Mouse (Mus musculus) urinary bladder, postnatal 25 days (tissue): ENCODE measurements around the gene Ercc6.

Source experiments
- DNase-seq: peaks from one replicate; pipeline ENCODE4 v3.0.0; 2022; ENCODE audit warnings: low spot score

Ercc6 gene

DNA sequence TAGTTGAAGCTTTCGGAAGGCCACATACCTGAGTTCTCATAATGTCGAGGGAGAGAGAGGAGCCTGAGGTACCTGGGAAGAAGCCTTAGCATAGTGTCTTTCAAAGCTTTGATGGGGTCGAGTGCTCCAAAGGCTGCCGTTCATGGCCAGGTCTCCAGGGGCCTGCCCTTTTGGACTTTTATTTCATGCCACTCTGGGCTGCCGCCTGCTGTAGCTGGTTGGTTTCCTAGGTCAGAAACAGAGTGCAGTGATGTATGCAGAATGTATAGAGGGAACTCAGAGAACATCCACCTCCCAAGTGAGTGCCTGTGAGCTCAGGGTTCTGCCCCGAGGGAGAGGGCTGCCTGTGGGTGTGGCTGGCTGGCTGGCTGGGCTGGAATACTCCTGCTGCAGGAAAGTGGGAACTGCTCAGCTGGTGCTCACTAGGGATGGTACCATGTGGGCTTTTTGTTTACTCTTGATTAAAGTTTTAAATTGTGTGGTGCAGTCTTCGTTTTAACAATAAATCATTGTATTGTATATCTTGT, 7.1 kb downstream of the Ercc6 start:
- DNase-seq = no peak

DNA sequence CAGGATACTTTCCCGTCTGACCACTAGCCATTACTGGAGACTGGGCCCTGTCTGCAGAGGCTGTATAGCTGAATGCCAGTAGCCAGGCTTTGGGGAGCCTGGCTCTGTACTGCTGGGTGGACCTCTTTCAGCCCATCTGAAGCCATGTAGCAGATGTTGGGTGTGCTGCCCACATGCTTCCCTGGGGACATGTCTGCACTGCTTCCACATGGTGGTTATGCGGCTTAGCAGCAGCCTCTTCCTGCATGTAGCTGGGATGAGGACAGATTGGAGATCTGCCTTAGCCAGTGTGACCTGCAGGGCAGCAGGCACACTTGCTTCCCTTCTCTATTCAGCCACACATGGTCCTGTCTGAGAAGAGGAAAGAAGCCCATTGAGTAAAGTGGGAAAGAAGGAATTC, 9.0 kb downstream of the Ercc6 start:
- DNase-seq = no peak

DNA sequence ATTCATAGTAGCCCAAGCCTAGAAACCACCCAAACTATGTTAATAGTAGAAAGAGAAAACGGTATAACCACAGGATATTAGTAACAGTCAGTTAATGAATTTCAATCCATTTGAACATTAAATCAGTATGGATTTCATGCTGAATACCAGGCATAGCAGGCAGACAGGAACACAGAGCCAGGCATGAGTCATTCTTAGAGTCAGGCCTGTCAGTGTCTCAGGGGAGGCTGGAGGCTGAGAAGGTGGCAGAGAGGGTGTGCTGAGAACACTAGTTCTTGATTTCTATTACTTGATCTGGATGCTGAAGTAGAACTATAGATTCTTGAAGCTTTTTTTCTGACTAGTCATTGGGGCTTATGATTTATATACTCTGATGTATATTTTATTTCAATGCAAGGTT, 10.8 kb downstream of the Ercc6 start:
- no peak for DNase-seq

DNA sequence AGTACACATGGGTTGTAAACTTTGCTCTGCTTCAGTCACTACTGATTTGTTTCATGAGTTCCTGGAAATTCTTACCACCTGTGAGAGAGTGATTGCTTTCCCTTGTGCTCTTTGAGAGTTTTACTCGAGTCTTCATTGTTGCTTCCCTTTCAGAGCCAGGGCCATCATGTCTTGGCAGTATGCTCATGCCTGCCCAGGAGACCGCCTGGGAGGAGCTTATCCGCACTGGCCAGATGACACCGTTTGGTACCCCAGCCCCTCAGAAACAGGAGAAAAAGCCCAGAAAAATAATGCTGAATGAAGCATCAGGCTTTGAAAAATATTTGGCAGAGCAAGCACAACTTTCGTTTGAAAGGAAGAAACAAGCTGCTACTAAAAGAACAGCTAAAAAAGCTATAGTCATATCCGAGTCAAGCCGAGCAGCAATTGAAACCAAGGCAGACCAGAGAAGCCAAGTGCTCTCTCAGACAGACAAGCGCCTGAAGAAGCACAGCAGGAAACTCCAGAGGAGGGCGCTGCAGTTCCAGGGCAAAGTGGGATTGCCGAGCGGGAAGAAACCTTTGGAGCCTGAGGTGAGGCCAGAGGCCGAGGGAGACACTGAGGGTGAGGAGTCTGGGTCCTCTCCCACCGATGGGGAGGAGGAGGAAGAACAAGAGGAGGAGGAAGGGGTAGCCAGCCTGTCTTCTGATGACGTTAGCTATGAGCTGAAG, 12.8 kb downstream of the Ercc6 start:
- DNase-seq = no peak

DNA sequence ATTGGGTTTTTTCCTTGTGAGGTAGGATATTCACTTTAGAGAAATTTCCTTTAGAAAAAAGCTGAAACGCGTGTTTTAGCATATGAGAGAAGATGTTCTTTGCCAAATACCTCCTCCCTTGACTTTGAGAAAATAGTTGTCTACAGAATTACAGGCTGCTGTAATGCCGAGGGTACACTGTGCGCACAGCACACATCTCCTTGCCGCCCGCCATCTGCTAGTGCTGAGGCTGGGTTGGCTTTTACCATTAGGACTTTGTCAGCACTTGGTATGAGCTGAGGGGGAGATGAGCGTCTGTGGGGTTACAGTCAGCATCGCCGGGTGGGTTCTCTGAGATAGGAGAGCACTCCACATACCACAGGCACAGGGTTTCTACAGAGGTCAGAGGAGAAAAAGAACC, 13.9 kb downstream of the Ercc6 start:
- DNase-seq = no peak

DNA sequence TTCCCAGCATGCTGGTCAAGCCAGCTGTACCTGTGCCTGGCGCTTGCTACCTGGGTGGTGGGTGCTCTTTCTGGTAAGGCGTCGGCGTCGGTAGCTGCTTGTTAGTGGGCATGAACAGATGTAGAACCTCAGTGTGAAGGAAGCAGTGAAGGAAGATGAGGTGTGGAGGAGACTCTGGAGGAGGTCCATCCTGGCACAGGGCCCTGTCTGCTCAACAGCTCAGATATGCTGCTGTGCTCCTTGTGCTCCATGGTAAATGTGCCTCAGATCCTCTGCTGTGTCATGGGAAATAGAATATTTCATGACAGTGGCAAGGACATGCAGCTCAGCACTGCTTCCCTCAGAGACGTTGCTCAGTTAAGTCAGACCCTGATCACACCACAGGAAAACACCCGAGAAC, 15.7 kb downstream of the Ercc6 start:
- no peak for DNase-seq

DNA sequence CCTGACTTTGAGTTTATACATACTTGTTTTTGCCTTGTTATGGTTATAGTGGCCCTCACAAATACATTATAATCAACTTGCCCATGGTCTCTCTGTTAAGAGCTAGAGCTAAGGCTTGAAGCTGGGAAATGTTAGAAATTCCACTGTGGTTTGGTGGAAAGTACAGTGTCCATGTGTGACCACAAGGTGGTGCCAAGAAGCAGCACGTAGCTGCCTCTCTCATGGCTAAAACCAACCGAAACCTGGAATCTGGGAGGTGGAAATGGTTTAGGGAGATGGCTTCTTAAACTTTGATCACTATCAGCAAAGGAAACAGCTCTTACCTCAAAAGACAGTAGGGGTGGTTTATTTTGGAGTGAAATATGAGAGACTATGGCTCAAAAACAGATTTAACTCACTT, 17.6 kb downstream of the Ercc6 start:
- DNase-seq = no peak

DNA sequence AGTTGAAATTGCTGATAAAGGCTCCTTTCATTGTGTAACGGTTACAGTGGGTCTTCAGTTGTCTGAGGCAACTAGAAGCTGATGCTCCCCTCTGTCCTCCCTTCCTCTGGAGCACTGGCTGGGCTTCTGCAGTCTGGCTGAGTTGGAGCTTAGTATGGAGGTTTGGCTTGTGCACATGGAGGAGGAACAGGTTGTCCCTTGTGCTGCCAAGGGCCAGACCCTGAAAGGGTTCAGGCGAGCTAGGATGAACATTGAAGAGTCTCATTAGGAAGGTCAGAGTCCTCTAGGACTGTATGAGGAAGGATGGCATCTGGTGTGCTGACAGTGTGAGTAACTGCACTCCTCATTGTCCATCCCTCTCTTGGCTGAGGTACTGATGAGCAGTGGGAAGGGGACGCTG, 18.1 kb downstream of the Ercc6 start:
- DNase-seq = no peak

DNA sequence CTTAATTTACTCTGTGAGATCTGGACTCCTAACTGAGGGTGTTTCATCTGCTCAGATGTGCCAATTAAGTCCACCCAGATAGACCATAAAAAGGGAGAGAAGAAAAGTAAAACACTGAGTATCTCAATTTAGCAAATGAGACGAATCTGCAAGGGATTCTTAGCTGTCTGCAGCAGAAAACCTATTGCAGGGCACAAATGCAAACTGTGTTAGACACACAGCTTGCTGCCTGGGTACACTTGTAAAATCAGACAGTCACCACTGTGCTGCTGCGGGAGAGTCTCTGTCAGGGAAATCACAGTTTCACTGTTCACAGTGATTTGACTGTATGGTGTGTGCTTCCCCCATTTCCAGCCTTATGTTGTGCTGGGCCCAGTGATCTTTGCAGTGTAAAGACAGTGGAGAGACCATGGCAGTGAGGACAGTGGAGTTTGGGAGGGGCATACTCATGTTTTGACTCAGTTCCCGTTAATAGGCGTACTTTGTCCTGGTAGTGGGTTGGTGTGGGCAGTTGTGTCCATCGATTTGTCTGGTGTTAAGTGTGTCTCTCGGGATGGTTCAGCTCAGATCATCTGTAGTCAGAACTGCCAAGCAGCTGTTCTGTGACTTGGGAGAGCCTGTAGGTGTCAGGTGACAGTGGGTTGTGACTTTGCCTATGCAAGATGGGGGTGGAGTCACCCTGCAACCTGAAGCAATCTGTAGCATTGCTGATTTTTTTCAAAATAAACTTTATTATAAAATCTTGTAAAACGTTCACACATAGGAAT, 19.2 kb downstream of the Ercc6 start:
- no peak for DNase-seq

DNA sequence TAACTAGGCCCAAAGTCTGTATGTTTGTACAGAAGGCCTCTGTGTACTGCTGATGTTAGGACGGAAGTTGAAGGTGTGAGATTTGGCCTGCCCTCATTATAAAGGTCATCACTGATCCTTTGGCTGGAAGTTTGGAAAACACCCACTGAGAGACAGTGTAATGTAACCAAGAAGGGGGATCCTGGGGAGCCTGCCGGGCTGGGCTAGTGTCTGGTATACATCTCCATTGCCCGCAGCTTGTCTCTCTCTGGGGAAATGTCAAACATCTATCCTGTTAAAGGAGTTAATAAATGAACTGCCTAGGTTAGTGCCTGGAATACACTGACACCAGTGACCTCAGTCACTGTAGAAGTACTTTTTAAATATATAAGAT, 19.8 kb downstream of the Ercc6 start:
- DNase-seq = no peak

DNA sequence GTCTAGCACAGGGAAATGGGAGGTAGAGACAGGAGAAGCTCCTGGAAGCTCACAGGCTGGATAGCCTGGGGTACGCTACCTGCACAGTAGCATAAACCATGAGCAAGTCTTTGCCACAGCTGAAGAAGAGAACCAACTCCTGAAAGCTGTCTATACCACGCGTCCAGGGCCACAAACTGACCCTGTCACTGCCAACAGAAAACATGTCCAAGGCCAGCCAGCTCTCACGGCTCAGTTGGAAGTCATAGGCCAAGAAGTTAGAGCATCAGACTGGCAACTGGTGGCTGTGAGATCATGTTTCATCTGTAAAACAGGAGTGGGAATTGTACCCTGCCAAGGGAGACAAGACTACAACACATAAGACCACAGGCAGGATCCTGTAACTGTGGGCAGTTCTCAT, 20.3 kb downstream of the Ercc6 start:
- DNase-seq = no peak

DNA sequence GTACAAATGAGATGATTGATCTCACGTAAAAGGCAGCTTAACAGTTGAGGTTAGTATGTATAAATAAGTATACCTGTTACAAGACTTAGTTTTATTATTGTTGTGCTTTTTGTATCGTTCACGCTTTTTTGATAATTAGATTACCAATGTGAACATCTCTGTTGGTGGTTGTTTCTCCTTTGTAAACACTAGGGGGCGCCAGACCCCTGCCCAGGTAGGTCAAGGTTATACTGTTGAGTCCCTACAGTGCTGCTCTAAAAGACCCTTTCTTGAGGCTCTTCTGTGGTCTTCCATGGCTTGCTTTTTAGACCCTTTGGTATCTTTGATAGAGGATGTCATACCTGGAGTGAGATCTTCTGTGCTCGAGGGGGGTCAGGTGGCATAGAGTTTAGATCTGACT, 20.8 kb downstream of the Ercc6 start:
- DNase-seq = no peak

DNA sequence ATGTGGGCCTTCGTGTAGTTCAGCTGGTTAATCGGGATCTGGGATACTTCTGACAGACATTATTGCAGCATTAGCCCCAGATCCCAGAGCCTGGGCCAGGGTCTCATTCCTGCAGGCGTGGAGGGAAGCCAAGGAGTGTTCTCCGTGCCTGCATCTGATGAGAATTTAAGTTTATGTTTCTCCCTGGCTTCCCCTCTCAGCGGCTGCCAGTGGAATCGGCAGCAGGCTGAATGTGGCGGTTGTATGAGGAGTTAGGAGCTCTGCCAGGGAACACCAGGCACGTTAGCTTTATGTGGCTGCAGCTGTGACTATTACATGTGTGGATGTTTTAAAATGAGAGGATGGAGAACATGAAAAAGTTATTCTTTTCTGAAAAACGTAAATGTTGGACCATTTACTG, 23.4 kb downstream of the Ercc6 start:
- no peak for DNase-seq

DNA sequence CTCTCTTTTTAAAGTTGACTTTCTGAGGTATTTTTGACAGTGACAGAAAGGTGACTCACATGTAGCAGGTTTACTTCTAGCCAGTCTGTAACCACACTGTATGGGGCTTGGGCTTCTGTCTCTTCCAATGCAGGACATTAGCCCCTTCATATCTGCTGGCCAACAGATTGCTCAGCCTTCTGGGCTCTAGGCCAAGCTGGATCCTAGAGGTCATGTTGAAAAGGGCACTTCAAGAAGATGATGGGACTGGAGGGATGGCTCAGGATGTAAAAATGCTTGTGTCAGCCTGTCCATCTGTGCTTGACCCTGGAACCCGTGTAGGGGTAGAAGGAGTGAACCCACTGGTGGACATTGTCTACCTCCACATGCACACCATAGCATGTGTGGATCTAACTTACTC, 24.8 kb downstream of the Ercc6 start:
- DNase-seq = no peak

DNA sequence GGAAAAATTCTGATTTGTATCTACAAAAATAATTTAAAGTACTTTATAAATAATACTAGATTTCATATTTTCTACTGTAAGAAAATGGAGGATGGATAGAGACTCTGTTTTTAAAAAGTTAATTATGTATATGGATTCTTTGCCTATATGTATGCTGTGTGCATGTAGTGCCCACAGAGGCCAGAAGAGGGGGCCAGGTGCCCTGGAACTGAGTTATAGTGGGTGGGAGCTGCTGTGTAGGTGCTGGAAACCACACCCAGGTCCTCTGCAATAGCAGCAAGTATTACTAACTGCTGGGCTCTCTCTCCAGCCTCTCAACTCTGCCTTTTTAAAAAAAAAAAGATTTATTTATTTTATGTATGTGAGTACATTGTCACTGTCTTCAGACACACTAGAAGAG, 29.8 kb downstream of the Ercc6 start:
- no peak for DNase-seq

DNA sequence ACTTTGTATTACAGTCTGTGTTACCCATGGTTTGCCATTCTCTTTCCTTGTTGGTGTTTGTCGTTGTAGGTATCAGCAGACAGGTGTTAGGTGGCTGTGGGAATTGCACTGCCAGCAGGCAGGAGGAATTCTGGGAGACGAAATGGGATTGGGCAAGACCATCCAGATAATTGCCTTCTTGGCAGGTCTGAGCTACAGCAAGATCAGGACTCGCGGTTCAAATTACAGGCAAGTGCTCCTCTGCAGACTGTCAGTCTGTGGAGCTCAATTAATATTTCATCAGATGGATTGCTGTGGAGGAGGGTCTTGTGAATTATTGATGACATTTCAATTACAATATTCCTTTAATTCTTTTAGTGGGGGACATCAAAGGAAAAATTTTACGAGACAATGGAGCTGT, 33.4 kb downstream of the Ercc6 start:
- DNase-seq = no peak

DNA sequence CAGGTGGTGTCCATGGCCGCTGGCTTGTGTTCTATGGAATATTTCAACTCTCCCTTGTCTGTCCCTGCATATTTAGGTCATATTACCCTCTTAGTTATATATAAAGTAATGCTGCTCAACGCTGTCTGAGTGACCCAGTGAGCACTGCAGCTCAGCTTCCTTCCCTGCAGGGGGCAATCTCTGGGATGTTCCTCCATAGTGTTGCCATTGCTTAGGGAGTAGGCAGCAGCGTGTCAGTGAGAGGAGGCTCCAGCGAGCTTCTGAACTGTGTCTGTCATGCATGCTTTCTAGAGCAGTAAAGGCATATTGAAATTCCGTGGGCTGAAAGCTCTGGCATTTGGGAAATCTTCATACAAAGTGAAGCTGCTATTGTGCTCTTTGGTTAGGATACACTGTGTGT, 38.5 kb downstream of the Ercc6 start:
- DNase-seq = no peak

DNA sequence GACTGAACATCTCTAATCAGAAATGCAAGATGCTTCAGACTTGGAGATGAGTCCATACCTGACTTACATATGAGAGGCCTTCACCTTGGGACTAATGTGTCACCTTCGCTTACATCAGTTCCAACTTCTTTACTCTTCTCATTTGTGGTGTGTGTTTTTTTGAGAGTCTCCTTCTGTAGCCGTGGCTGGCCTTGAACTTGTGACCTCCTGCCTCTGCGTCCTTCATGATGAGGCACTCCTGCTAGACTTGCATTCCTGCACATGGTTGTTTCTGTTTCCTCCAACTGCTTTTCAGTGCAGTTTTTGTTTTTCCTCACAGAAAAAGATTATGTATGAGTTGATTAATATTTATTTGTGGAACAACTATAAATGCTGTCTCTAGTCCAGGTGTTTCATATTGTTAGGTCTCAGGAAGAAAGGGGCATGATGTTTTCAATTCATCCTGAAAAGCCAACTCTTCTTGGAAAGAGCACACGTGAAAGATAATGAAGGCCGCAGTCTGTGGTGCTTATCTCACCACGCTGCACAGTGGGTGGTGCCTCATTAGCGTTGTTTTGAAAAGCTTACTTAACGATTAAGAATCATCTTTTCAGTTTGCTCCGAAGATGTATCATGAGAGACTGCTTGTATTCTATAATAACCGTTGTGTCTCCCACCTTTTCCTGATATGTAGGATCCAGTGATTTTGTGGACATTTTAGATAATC, 40.0 kb downstream of the Ercc6 start:
- no peak for DNase-seq

DNA sequence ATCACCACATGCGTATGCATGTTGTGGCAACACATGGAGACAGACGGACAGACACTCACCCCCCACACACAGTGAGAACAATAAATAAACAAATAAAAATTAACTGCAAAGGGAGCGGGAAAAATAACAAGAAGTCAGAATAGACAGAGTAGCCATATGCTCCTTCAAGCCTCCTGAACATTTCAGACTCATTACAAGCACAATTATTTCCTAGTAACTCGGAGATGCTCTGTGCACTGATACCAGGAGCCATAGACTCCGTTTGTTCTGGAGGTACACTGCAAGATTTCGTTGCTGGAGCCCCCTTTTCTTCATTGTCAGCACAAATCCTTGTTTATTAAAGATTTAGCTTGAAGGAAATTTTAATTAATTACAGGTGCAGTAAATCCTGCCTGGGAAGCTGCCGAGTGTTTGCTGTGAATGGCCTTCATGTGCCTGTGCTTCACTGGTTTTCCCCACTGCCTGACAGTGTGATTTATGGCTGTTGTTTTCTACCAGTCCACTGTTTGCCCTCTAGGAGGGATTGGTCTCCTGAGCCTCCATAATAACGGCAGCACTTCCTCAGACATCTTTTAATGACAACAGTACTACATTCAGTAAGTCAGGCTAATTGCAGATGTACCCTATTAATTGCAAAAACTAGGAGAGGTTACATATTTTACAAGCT, 41.7 kb downstream of the Ercc6 start:
- DNase-seq = no peak

DNA sequence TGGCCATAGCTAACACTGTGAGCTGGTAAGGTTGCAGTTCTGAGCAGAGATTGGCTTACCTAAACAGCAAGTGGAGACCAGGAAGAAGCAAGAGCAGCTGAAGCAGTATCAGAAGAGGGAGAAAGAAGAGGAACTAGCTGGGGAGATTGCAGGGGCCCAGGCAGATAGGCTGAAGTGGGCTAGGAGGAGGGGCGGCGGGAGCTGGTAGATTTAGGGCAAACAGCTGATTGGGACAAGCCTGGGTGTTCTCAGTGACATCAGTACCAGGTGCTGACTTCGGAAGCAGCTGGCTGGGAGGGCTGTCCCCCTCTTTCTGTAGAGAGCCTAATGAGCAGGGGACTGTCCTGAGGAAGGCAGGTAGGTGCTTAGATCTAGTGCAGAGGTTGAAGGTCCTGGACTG, 48.1 kb downstream of the Ercc6 start:
- no peak for DNase-seq

DNA sequence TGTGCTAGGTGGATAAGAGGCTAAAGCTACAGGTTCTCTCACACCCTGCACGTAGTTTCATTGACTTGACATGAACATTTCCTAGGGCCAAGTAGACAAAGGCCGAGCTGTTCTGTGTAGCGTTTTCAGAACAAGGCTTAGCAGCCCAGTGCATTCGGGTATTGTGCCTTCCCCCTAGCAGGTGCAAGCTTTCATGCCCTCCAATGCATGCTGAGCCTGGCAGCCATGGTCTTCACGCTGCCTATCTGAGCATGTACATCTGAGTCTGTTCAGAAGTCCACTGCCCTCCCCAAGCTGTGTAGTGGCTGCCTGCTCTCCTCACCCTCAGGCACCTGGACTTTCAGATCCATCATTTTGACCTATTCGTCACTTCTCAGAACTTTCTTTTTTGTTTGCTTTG, 50.3 kb downstream of the Ercc6 start:
- DNase-seq = no peak

DNA sequence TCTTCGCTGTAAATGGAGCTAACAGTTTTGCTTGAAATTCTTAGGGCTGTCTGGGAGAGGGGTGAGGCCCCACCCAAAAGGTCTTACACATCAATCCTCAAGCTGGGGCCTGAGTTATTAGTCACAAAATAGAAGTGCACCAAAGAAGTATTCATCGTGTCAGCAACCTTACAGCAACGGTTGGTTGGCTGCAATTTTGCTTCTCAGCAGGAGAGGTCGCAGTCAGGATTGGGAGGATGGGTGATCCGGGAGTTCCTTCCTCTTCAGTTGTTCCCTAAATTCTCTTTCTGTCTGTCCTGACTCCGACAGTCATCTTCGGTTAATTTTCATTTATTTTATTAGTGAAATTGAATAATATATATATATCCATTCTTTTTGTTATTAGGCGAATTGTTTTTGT, 59.2 kb downstream of the Ercc6 start:
- DNase-seq = no peak

DNA sequence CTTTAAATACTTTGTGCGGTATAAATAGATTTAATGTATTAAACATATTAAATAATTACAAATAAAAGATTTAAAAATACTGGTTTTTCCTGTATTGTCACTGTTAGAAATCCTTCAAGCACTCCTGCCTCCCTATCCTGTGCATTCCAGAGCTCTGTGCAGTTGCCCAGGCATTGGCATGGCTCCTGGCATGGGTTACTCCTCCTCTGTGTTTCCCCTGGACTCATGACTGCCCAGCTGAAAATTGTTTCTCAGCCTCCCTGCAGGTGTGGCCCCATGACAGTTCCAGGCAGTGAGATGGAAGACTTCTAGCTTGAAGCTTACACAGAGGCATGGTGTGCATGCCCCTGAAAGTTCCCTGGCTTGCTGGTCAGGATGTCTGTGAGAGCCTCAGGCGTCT, 65.1 kb downstream of the Ercc6 start:
- no peak for DNase-seq
